Mouse (Mus musculus) cerebellum, adult (tissue): ENCODE measurements around the gene Otud7a.

Experiments
- ATAC-seq: cut with Nextera tagmentation; 2 replicates; pipeline ENCODE4 v1.9.2; 2017; ENCODE audit warnings: mild to moderate bottlenecking, moderate library complexity, mixed read lengths; ENCODE audit not compliant: insufficient number of reproducible peaks, low FRiP score, low TSS enrichment

The Otud7a gene

DNA sequence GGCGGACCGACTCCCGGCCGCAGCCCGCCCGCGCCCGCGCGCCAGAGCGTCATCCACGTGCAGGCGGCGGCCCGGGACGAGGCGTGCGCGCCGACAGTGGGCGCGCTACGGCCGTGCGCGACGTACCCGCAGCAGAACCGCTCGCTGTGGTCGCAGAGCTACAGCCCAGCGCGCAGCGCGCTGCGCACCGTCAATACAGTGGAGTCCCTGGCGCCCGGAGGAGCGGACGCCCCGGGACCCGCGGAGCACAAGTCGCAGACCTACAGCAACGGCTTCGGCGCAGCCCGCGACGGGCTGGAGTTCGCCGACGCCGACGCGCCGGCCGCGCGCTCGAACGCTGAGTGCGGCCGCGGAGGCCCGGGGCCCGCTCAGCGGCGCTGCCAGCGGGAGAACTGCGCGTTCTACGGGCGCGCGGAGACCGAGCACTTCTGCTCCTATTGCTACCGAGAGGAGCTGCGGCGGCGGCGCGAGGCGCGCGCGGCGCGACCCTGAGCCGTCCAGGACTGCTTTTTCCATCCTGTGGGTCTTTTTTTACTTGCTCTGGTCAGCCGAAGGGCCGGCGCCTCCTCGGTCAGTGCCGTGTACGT is 313.8 kb downstream of the Otud7a start:
- no peak for ATAC-seq

DNA sequence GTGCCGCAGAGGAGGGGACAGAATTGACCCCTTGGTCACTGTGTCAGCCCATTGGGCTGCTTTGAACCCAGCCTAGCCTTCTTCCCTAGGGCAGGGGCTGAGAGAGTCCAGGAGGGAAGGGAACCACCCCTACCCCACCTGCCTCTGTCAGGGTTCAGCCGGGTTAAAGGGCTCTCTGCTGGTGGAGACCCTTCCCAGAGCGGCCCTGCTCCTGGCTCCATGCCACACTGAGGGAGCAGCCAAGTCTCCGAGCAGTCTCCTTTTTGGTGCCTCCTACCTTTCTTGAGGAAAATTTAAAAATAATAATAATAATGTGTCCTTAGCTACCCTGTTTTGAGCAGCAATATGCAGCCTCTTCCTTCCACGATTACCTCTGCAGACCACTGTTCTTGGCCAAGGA is 315.1 kb downstream of the Otud7a start:
- no peak for ATAC-seq

DNA sequence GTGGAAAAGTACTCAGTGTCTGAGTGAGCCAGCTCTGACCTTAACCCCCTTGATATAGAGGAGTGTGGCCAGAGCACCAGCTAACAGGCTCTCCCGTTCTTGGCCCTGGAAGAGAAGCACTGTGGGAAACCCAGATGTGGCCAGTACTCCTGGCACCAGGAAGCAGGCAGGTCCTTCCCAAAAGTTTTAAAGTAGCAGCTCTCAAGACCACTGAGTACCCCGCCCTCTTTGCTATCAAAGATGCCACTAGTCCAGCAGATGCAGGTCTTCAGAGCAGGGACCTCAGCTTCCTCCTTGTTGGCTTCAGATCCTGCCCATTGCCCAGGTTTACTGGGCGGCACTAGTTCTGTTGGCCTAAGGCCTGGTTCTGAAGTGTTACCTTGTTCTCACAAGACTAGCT is 318.0 kb downstream of the Otud7a start:
- no peak for ATAC-seq

DNA sequence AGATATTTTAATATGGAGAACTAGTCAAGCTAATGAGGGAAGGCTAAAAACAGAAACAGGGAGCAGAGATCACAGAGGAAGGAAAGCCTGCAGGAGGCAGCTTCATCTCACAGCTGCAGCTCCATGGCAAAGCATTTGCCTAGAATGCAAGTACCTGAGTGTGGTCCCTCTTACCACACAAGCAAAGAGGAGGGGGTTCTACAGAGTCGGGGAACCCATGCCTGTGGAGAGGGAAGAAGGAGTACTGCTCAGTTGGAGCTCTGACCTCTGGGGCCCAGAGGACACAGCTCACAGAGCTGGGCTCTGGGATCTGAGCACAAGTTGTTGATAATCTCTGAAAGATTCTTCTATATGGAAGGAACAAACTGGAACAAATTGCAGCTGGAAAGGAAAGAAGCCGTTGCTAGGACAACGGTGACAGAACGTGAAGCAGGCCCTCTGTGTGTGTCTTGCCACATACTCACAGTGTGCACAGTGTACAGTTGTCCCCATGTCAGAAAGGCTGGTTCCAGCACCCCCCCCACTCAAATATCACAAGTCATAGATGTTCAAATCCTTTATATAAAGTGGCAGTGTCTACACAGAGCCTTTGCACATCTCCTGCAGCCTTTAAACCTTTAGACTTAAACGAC is 324.0 kb downstream of the Otud7a start:
- ATAC-seq: no peak

DNA sequence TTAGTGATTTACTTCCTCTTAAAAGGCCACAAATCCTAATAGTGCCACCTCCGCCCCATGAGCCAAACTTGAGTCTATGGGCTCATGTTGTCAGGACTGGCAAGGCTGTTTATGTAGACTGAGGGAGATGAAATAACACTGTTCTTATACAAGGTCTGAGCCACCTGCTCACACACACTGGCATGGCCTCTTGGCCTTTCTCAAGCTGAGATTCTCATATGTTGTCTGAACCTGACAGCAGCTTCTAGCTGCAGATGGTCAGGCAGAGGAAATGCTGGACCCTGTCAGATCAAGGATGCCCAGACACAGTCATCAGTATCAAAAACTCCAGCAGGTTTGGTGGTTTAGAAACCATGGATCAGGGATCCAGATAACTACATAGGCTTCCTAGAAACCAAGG is 328.7 kb downstream of the Otud7a start:
- peak; percentile 54; the same call in 1 of the 2 replicates for ATAC-seq

DNA sequence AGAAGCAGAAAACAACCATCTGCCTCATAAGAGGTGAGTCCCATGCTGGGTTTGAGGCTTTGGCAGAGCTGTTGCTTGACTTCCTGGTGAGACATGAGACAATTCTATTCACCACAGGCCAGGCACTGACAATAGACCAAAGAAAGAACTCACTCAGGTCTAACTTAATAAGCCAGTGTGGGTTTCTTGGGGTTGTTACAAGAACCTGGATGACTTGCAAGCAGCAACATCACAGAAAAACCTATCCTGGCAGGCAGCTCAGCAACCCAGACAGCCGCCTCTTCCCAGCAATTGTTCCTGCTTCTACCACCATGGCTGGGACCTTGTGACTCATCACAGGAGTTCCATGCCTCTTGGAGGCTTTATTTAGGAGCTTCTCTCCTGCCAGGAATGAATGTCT is 329.7 kb downstream of the Otud7a start:
- peak; percentile 54; the same call in 1 of the 2 replicates for ATAC-seq

DNA sequence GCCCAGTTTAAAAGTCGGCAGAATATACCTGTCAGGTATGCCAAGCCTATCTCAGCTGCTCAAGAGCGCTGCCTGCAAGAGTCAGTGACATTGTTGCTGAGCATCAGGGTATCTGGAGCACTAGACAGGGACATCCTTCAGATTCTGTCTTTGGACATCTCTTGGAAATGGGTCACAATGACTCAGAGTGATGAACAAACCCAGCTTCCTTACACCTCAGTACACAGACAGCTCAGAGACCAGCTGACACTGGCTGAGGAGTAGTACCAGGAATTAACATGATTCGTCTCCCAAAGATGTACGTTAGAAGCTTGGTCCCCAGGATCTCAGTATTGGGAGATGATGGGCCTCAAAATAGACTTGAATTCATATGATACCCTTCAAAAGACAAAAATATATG is 332.8 kb downstream of the Otud7a start:
- no peak for ATAC-seq

DNA sequence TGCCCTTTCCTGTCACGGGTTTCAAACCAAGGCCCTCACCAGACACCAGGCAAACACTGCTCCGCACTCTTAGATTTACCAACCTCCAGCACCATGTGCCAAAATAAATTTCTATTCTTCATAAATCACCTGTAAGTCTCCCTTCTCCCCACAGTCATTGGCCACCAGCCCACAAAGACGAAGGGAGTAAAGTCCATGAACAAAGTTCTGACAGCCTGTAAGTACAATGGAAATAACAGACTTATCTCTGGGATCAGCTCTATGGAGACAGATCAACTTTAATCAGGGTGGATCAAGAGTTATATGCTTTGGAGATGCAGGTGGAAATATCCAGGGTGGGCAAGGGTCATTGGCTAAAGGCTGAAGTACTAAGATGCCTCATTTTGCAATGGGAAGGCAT is 336.3 kb downstream of the Otud7a start:
- no peak for ATAC-seq

DNA sequence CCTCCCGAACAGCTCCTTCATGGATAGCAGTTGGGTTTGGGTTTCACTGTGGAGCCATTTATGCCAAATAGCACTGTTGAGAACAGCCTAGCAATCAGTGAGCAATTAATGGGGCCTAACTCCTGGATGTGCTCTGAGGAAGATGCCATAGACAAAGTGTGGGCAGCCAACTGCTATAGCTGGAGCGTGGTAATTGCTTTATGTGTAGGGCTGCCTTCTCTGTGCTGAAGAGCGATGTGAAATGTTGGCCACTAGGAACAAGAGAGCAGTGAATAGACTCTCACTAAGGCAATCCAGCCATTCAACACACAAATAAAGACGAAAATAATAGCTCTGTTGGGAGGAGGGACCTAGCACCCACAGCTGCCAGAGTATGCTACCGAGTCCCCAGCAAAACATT is 345.2 kb downstream of the Otud7a start:
- no peak for ATAC-seq

DNA sequence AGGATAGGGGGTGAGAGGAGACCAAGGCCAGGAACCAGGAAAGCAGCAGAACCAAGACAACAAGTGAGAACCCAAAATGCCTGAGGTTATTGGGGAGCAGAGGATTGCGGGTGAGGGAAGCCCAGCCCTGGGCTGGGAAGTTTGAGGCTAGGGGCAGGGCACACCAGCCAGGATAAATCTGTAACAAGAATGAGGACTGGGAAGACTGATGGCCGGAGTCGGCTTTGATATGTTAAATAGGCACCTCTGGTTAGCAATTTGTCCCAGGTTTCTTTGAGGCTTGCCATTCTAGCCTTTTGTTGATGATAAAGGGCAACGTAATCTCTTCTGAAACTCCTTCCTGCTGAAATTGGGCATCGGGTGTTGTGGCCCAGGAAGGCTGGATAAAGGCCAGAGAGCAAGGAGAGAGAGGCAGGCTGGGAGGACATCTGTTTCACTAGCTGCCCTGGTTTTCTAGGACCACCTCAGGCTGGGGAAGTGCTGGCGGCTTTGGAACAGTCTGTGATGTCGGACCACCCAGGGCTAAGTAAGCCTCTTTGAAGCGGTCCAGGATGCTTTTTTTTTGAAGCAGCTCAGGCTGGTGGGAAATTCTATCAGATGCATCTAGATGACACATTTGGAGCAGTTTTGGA is 351.6 kb downstream of the Otud7a start:
- peak; percentile 81 for ATAC-seq

DNA sequence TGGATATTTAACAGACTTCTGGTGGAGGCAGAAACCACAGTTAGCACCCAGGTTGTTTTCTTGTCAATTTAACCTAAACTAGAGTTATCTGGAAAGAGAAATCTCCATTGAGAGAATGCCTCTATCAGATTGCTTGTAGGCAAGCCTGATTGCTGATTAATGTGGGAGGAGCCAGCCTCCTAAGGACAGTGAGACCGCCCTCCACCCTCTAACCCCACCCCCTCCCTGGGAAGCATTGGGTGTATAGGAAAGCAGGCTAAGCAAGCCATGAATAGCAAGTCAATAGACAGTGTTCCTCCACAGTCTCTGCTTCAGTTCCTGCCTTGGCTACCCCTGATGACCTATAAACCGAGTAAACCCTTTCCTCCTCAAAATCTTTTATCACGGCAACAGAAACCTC is 353.9 kb downstream of the Otud7a start:
- no peak for ATAC-seq

DNA sequence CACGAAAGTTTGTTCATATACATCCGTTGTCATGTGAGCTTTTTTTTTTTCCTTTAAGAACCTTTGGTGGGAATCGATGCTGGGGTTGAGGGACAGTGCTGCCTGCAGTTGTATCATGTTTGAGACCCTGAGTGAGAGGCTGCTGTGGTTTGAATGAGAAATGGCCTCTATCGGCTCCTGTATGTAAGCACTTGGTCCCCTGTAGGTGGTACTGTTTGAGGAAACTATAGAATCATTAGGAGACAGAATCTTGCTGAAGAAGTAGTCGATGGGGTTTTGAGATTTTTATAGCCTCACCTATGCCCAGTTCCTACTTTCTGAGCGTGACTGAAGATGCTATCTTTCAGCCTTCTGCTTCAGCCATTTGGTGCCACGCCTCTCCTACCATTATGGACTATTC is 354.8 kb downstream of the Otud7a start:
- no peak for ATAC-seq

DNA sequence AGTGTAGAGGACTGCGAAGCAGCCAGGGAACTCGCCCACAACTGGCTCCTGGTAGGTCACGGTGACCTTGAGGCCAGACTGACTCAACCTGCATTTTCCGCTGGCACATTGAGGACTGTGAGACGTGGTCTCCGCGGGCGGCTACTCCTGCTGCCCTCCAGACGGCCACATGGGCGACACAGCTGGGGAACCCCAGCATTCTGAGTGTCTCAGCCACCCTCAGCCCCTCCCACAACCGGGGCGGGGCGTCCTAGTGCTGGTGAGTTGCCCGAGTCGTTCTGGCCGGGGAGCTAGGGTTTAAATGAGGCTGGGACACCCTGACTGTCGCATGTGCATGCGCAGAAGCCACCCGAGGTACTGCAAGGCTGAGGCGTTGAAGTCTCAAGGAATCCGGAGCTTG is 358.2 kb downstream of the Otud7a start:
- ATAC-seq: no peak
